Mouse (Mus musculus): ENCODE results near the gene Pdp2.
"Not testable (repeated sequence)": the region's sequence is repeated elsewhere in the genome, so short reads cannot be mapped to it uniquely, and the experiment has no call there.

DNA sequence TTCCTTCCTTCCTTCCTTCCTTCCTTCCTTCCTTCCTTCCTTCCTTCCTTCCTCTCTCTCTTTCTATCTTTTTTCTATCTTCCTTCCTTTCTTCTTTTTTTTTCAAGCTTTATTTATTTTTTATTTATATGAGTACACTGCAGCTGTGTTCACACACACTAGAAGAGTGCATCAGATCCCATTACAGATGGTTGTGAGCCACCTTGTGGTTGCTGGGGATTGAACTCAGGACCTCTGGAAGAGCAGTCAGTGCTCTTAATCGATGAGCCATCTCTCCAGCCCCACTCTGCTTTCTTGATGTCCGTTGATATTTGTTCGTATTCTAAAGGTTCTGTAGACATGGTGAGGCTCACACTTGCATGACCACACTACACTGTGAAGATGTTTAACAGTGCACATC is 52.9 kb downstream of the Pdp2 start:
- TF ChIP-seq ZNF384 (IDR thresholded peaks at IDR 0.05; ENCODE audit: low read depth, low read length); CHD2 (IDR thresholded peaks at IDR 0.05; ENCODE audit: low read depth, low read length); ZC3H11A (IDR thresholded peaks at IDR 0.05; ENCODE audit: borderline replicate concordance, low read depth, low read length): not testable (repeated sequence)

Data from ES-E14 (cell line).